Mouse (Mus musculus): ENCODE results near the gene Anapc7.

- no peak for TF ChIP-seq EP300 (IDR thresholded peaks at IDR 0.05)
- no peak for TF ChIP-seq CTCF (IDR thresholded peaks at IDR 0.05)
These were observed 43.3 kb upstream of the Anapc7 start for GRCm38 (mm10) chr5:122378171-122378570.
